Mouse (Mus musculus) cerebellum, adult 2 months (tissue): ENCODE measurements at regions not wholly inside any gene's neighbourhood (a gene's known extent, or its start where the extent isn't known, plus 50 kb on each side); places are given as distances from the start of the nearest gene placed in this dataset.

Experiments
- CTCF ChIP-seq: fragments of 200-500 bp; IDR thresholded peaks from 2 replicates; pipeline ENCODE4 v1.5.1; 2011; ENCODE audit warnings: low read depth, mild to moderate bottlenecking, control low read depth, low read length, moderate library complexity, borderline replicate concordance; ENCODE audit not compliant: insufficient read depth
- POLR2A ChIP-seq: fragments of 200-500 bp; IDR thresholded peaks from 2 replicates; pipeline ENCODE4 v1.6.1; 2011; ENCODE audit warnings: low read length, control low read depth, borderline replicate concordance; ENCODE audit not compliant: insufficient read depth

GRCm38 (mm10) chr4:124398354-124398753 lies 212.2 kb downstream of the 3100002H09Rik start:
- TF ChIP-seq CTCF (no peak), POLR2A (no peak)
